Mouse (Mus musculus): Measurements from ENCODE around the gene Nup107. TPM values are rescaled to one million over a fixed set of nuclear protein-coding genes. Genes with fewer than 3 reads are reported as not detected.

Nup107 gene
- polyA plus RNA-seq, 1 experiment from 2014 or later, result 34.9 TPM

DNA sequence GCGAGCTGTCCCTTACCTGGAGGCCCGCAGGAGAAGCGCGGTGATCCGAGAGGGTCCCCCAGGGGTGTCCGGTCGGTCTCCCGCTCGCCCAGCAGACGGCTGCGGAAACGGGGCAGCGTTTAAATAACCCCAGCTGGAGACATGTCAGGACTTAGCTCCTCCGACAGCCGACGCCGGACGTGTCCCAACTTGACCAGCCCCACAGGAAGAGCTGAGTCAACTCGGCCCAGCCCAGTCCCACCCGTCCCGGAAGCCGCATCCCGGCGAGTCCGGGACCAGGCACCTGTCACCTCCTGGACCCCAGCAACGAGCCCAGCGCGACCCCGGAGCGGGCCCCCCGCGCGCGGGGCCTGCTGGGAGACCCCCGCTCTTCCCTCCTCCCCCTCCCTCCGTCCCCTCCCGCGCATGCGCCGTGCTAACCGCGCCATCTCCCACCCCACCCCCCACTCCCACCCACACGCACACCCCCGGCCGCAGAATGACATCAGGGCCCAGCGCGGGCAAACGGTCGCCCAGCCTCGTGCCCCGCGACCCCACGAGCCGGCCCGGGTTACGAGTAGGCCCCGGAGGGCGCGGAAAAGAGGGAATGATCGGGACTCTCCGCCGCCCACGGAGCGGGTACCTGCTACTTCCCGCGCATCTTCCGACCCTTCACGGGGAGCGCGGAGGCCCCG lies 82.4 kb downstream of the Nup107 start:
- ATAC-seq (replicated peaks; ENCODE audit: low FRiP score, low read depth) (peak; percentile 75), DNase-seq (ENCODE audit: low spot score) (peak; percentile 84)
- Histone ChIP-seq H3K36me3 (ENCODE audit: insufficient read depth, low read length) (peaks cover 11% of the 10 kb centered on the region), H3K9ac (ENCODE audit: low read depth, low read length) (peak overlapping the region; percentile 99), H3K9me3 (replicated peaks; ENCODE audit: low read length) (no peaks in the 10 kb centered on the region), H3K4me2 (ENCODE audit: low read length) (peak overlapping the region; percentile 55), H3K4me3 (replicated peaks; ENCODE audit: low read depth, low read length) (peak overlapping the region; percentile 99), H3K4me1 (replicated peaks; ENCODE audit: insufficient read depth, low read length) (0 out of 2 replicates have a peak, but pooled peaks cover 4% of the 10 kb centered on the region), H3K27ac (peak overlapping the region; percentile 98), H3K27me3 (ENCODE audit: insufficient read depth, low read length) (no peaks in the 10 kb centered on the region)
- WGBS, result under 1% methylated on average over 57 of the region's 71 CpGs
- TF ChIP-seq CTCF (IDR thresholded peaks at IDR 0.05; ENCODE audit: low read depth), result no peak

DNA sequence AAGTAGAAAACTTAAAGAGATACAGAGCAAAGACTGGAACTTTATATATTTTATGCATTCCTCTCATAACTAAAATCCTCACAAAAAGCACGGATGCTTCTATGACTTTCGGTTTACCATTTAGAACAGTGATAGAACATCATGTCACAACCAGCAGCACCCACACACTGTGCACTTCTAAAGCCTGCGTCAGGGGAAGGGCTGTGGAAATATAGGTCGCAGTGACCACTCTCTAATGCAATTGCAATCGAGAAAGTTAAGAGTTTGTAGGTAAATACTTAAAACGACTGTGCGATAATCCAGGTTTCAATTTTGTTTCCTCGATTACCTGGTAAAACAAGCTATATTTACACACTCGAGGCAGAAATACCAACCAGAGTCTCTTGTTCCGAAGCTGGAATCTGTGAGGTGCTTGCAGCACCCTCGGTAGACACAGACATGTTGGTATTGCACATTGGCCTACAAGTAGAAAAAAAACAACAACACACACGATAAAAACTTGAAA lies 83.1 kb downstream of the Nup107 start:
- DNase-seq (ENCODE audit: low spot score) (no peak), ATAC-seq (replicated peaks; ENCODE audit: low FRiP score, low read depth) (no peak)
- Histone ChIP-seq H3K27me3 (ENCODE audit: insufficient read depth, low read length) (no peaks in the 10 kb centered on the region), H3K4me3 (replicated peaks; ENCODE audit: low read depth, low read length) (peak overlapping the region; percentile 99), H3K9ac (ENCODE audit: low read depth, low read length) (peak overlapping the region; percentile 99), H3K27ac (peak overlapping the region; percentile 98; the same call in 1 of the 2 replicates), H3K4me2 (ENCODE audit: low read length) (peak overlapping the region; percentile 55), H3K9me3 (replicated peaks; ENCODE audit: low read length) (no peaks in the 10 kb centered on the region), H3K4me1 (replicated peaks; ENCODE audit: insufficient read depth, low read length) (0 out of 2 replicates have a peak, but pooled peaks cover 4% of the 10 kb centered on the region), H3K36me3 (ENCODE audit: insufficient read depth, low read length) (peaks cover 16% of the 10 kb centered on the region)
- WGBS, result 35% methylated on average over 12 of the region's 12 CpGs
- TF ChIP-seq CTCF (IDR thresholded peaks at IDR 0.05; ENCODE audit: low read depth), result no peak

DNA sequence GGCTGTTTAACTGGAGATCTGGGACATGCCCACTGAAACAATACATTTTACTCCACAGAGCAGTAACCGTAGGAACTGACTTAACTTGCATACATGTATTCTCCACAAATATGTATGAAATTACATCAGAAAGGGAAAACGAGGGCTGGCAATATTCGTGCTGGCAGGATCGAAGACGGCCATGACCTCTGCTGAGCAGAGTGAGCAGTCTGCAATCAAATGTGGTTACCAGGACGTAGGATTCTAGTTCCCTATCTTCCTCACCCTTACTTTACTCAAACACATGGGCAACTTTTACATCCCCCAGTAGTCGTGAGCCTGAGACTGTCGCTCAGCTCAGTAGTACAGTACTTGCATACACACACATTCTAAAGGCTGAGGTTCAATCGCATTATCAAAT lies 83.6 kb downstream of the Nup107 start:
- Histone ChIP-seq H3K4me2 (ENCODE audit: low read length) (peak overlapping the region; percentile 55), H3K9me3 (replicated peaks; ENCODE audit: low read length) (no peaks in the 10 kb centered on the region), H3K4me1 (replicated peaks; ENCODE audit: insufficient read depth, low read length) (0 out of 2 replicates have a peak, but pooled peaks cover 4% of the 10 kb centered on the region), H3K4me3 (replicated peaks; ENCODE audit: low read depth, low read length) (peak overlapping the region; percentile 99; the same call in 1 of the 2 replicates), H3K27me3 (ENCODE audit: insufficient read depth, low read length) (no peaks in the 10 kb centered on the region), H3K36me3 (ENCODE audit: insufficient read depth, low read length) (peaks cover 19% of the 10 kb centered on the region), H3K27ac (no peak overlapping the region), H3K9ac (ENCODE audit: low read depth, low read length) (peak overlapping the region; percentile 32; the same call in 1 of the 2 replicates)
- TF ChIP-seq CTCF (IDR thresholded peaks at IDR 0.05; ENCODE audit: low read depth), result no peak
- no peak for ATAC-seq (replicated peaks; ENCODE audit: low FRiP score, low read depth)
- DNase-seq (ENCODE audit: low spot score), result no peak
- 80% methylated on average over 9 of the region's 9 CpGs for WGBS

DNA sequence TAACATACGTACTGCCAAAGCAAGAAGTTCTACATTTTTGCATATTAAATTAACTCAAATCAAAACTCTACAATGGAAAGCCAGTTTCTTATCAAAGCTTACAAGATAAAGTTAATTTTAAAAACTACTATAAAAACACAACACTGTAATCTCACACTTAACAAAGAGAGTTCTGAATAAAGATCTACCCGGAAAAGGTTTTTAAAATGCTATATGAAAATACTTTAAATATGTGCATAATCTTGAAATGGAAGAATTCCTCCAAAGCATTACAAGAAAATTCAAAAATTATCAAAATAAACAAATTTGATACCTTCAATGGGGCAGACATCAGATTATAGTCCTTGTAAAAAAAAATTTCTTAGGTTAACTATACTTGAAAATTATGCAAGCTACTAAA lies 84.1 kb downstream of the Nup107 start:
- H3K9ac ChIP-seq (ENCODE audit: low read depth, low read length), result no peak overlapping the region
- no peak for DNase-seq (ENCODE audit: low spot score)
- no peak for ATAC-seq (replicated peaks; ENCODE audit: low FRiP score, low read depth)
- no peak overlapping the region for H3K4me3 ChIP-seq (replicated peaks; ENCODE audit: low read depth, low read length)
- no peaks in the 10 kb centered on the region for H3K27me3 ChIP-seq (ENCODE audit: insufficient read depth, low read length)
- peaks cover 24% of the 10 kb centered on the region for H3K36me3 ChIP-seq (ENCODE audit: insufficient read depth, low read length)
- 98% methylated on average over 2 of the region's 2 CpGs for WGBS
- H3K9me3 ChIP-seq (replicated peaks; ENCODE audit: low read length), result no peaks in the 10 kb centered on the region
- H3K27ac ChIP-seq, result no peak overlapping the region
- H3K4me1 ChIP-seq (replicated peaks; ENCODE audit: insufficient read depth, low read length), result 0 out of 2 replicates have a peak, but pooled peaks cover 4% of the 10 kb centered on the region
- TF ChIP-seq CTCF (IDR thresholded peaks at IDR 0.05; ENCODE audit: low read depth), result no peak
- H3K4me2 ChIP-seq (ENCODE audit: low read length), result no peak overlapping the region

DNA sequence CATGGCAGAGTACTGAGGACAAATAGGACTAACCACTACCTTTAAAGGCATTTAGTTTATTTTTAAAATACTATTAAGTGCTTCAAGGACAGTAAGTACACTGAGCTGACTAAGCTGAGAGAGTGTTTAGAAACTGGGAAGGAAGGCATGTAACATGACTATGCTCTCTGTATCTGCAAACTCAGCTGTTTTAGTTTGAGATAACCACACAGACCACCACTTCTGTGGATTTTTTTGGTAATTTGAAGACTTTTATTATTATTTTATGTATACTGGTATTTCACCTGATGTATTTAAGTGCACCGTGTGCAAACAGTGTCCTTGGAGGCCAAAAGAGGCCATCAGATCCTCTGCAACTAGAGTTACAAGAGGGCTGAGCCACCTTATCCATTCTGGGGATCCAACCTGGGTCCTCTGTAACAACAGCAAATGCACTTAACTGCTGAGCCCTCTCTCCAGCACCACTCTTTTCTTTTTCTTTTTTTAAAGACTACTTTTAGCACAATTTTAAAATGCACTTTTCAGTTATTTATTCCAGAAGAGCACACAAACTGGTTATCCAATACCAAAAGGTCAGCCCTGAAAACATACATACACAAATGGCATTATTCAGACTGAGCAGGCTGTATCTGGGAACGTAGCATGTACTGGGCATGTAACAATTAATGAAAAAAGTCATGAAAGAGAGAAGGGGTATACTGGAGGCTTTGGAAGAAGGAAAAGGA lies 85.2 kb downstream of the Nup107 start:
- no peak overlapping the region for H3K27ac ChIP-seq
- no peak overlapping the region for H3K4me2 ChIP-seq (ENCODE audit: low read length)
- no peaks in the 10 kb centered on the region for H3K27me3 ChIP-seq (ENCODE audit: insufficient read depth, low read length)
- H3K36me3 ChIP-seq (ENCODE audit: insufficient read depth, low read length), result peaks cover 31% of the 10 kb centered on the region
- ATAC-seq (replicated peaks; ENCODE audit: low FRiP score, low read depth) (no peak), DNase-seq (ENCODE audit: low spot score) (no peak)
- H3K9me3 ChIP-seq (replicated peaks; ENCODE audit: low read length), result no peaks in the 10 kb centered on the region
- H3K4me1 ChIP-seq (replicated peaks; ENCODE audit: insufficient read depth, low read length), result 0 out of 2 replicates have a peak, but pooled peaks cover 4% of the 10 kb centered on the region
- H3K4me3 ChIP-seq (replicated peaks; ENCODE audit: low read depth, low read length), result no peak overlapping the region
- TF ChIP-seq CTCF (IDR thresholded peaks at IDR 0.05; ENCODE audit: low read depth), result no peak
- no peak overlapping the region for H3K9ac ChIP-seq (ENCODE audit: low read depth, low read length)
- 90% methylated on average over 2 of the region's 2 CpGs for WGBS

DNA sequence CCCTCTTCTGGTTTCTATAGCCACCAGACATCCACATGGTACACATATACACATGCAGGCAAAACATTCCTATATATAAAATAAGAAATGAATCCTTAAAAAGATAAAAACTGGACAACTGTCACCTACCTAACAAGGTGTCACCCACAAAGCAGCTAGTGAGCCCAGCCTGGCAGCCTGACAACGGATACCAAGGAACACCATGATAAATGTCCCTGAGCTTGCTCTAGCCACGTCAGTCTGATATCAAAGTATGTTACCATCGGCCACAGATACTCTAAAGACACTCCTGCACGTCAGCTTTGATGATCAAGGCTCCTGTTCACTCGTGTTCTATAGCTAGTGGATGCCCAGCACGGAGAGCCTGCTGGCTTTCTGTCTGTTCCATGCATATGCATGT lies 86.1 kb downstream of the Nup107 start:
- 91% methylated on average over 6 of the region's 6 CpGs for WGBS

More for the DNA sequence above, 86.1 kb downstream of the Nup107 start:
- Histone ChIP-seq H3K4me3 (replicated peaks; ENCODE audit: low read depth, low read length) (no peak overlapping the region), H3K27me3 (ENCODE audit: insufficient read depth, low read length) (no peaks in the 10 kb centered on the region), H3K4me1 (replicated peaks; ENCODE audit: insufficient read depth, low read length) (0 out of 2 replicates have a peak, but pooled peaks cover 4% of the 10 kb centered on the region), H3K27ac (no peak overlapping the region), H3K4me2 (ENCODE audit: low read length) (no peak overlapping the region), H3K9ac (ENCODE audit: low read depth, low read length) (no peak overlapping the region), H3K36me3 (ENCODE audit: insufficient read depth, low read length) (peaks cover 38% of the 10 kb centered on the region), H3K9me3 (replicated peaks; ENCODE audit: low read length) (no peaks in the 10 kb centered on the region)
- no peak for TF ChIP-seq CTCF (IDR thresholded peaks at IDR 0.05; ENCODE audit: low read depth)
- no peak for ATAC-seq (replicated peaks; ENCODE audit: low FRiP score, low read depth)
- DNase-seq (ENCODE audit: low spot score), result no peak

Measured in kidney, postnatal 0 days (tissue).